Mouse (Mus musculus) stomach, embryonic 16.5 days (tissue): ENCODE data around the gene Gtpbp2. TPM values are rescaled to one million over a fixed set of nuclear protein-coding genes. Genes with fewer than 3 reads are reported as not detected.

Source experiments
- polyA plus RNA-seq: library from polyadenylated mRNA; unstranded; fragments of >200 nt; fragmentation: Nextera tagmentation; extraction: Ambion mirVana; gene quantifications from 2 replicates; pipeline ENCODE4 v1.2.1, GENCODE M21; 2015

Gene Gtpbp2
- polyA plus RNA-seq, 1 experiment from 2014 or later, result 39.2 TPM

Other genes with a start within 250 kb of the Gtpbp2 start
- 3.6 and 3.9 TPM in 2 replicates for gene Vegfa, start 128.7 kb upstream of the Gtpbp2 start, polyA plus RNA-seq
- gene Mrps18a, start 50.0 kb upstream of the Gtpbp2 start, polyA plus RNA-seq, result 124 and 126 TPM in 2 replicates
- gene Rsph9, start 16.8 kb upstream of the Gtpbp2 start, polyA plus RNA-seq, result 10.0 and 10.1 TPM in 2 replicates
- 33.9 and 36.6 TPM in 2 replicates for gene Mad2l1bp, start 7.5 kb upstream of the Gtpbp2 start, polyA plus RNA-seq
- gene Polh, start 41.6 kb downstream of the Gtpbp2 start, polyA plus RNA-seq, result 14.9 and 15.1 TPM in 2 replicates
- 32.7 and 32.9 TPM in 2 replicates for gene Xpo5, start 41.8 kb downstream of the Gtpbp2 start, polyA plus RNA-seq
- gene Polr1c, start 87.0 kb downstream of the Gtpbp2 start, polyA plus RNA-seq, result 67.9 and 72.6 TPM in 2 replicates
- gene Yipf3, start 87.0 kb downstream of the Gtpbp2 start, polyA plus RNA-seq, result 111 and 120 TPM in 2 replicates
- 0.45 and 0.48 TPM in 2 replicates for gene Lrrc73, start 92.5 kb downstream of the Gtpbp2 start, polyA plus RNA-seq
- gene Tjap1, start 122.0 kb downstream of the Gtpbp2 start, polyA plus RNA-seq, result 36.8 and 38.9 TPM in 2 replicates
- gene Dlk2, start 136.4 kb downstream of the Gtpbp2 start, polyA plus RNA-seq, result 6.7 and 8.8 TPM in 2 replicates
- gene Abcc10, start 167.3 kb downstream of the Gtpbp2 start, polyA plus RNA-seq, result 6.6 and 6.7 TPM in 2 replicates
- 4.9 and 5.4 TPM in 2 replicates for gene Zfp318, start 222.7 kb downstream of the Gtpbp2 start, polyA plus RNA-seq